Mouse (Mus musculus) midbrain, postnatal 0 days (tissue): ENCODE measurements at regions not wholly inside any gene's neighbourhood (a gene's known extent, or its start where the extent isn't known, plus 50 kb on each side); places are given as distances from the start of the nearest gene placed in this dataset.
A peak's percentile ranks its signal among the peaks of the same experiment; 100 is the strongest.

Source experiments
- ATAC-seq: fragments of 200-750 bp; cut with Nextera tagmentation; 2 replicates; pipeline ENCODE4 v1.8.0; 2017; ENCODE audit warnings: moderate number of reproducible peaks, mild to moderate bottlenecking, moderate TSS enrichment, moderate library complexity; ENCODE audit not compliant: low FRiP score
- DNase-seq: peaks from one replicate; pipeline ENCODE4 v3.0.0-alpha.2; 2015; ENCODE audit warnings: low spot score
- H3K27ac ChIP-seq: fragments of 300-500 bp; sonication (generic); 2 replicates; pipeline ENCODE4 v1.5.1; 2014; ENCODE audit warnings: low read depth, mild to moderate bottlenecking, low read length, mixed read lengths
- H3K27me3 ChIP-seq: fragments of 300-500 bp; sonication (generic); 2 replicates; pipeline ENCODE4 v1.6.1; 2014; ENCODE audit warnings: low read length, control low read depth, mixed read lengths; ENCODE audit not compliant: insufficient read depth
- H3K36me3 ChIP-seq: fragments of 300-500 bp; sonication (generic); 2 replicates; pipeline ENCODE4 v1.6.1; 2014; ENCODE audit warnings: low read length, control low read depth, mixed read lengths; ENCODE audit not compliant: insufficient read depth
- H3K4me1 ChIP-seq: fragments of 300-500 bp; sonication (generic); 2 replicates; pipeline ENCODE4 v1.6.1; 2014; ENCODE audit warnings: mild to moderate bottlenecking, control low read depth, antibody characterized with exemption, low read length, mixed read lengths; ENCODE audit not compliant: insufficient read depth
- H3K4me2 ChIP-seq: fragments of 300-500 bp; sonication (generic); 2 replicates; pipeline ENCODE4 v1.6.1; 2014; ENCODE audit warnings: low read depth, mild to moderate bottlenecking, low read length, mixed read lengths; ENCODE audit not compliant: poor library complexity, severe bottlenecking
- H3K4me3 ChIP-seq: fragments of 300-500 bp; sonication (generic); 2 replicates; pipeline ENCODE4 v1.5.1; 2014; ENCODE audit warnings: low read depth, mild to moderate bottlenecking, low read length, moderate library complexity
- H3K9ac ChIP-seq: fragments of 300-500 bp; sonication (generic); replicated peaks from 2 replicates; pipeline ENCODE4 v1.6.1; 2014; ENCODE audit warnings: mild to moderate bottlenecking, low read length, moderate library complexity, mixed read lengths; ENCODE audit not compliant: poor library complexity, severe bottlenecking
- H3K9me3 ChIP-seq: fragments of 300-500 bp; sonication (generic); 2 replicates; pipeline ENCODE4 v1.6.1; 2016; ENCODE audit warnings: low read length, control low read depth
- CTCF ChIP-seq: IDR thresholded peaks from 2 replicates; pipeline ENCODE4 v1.5.1; 2016; ENCODE audit warnings: antibody characterized with exemption, mild to moderate bottlenecking
- WGBS: fragments of 180-500 bp; shearing (Covaris S2); extraction: QIAGEN DNeasy Blood & Tissue Kit; methylation state at CpG from one replicate; pipeline ENCODE4 v1.1.7; 2014; 5-methylcytosine and 5-hydroxymethylcytosine counted together

DNA sequence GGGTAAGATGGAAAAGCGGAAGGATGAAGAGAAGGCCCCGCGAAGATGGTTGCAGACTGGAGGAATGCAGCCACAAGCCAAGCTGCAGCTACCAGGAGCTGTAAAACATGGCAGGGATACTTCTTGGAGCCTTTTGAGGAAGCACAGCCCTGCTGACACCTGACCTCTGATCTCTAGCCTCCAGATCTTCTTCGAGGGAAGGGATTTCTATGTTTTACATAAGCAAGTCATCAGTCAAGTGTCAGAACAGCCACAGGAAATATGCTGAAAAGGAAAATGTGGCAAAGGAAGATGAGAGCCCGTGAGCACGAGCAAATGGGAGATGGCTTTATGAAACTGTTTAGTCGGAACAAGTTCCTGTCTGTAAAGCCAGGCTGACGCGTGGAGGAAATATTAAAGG is 219.1 kb downstream of the Tshz3 start:
- Histone ChIP-seq H3K27ac (no peak overlapping the region), H3K4me1 (no peaks in the 10 kb centered on the region), H3K4me3 (no peak overlapping the region), H3K9me3 (no peaks in the 10 kb centered on the region), H3K27me3 (0 out of 2 replicates have a peak, but pooled peaks cover 3% of the 10 kb centered on the region), H3K36me3 (no peaks in the 10 kb centered on the region), H3K4me2 (no peak overlapping the region), H3K9ac (no peak overlapping the region)
- 77% methylated on average over 9 of the region's 9 CpGs for WGBS
- ATAC-seq = no peak
- TF ChIP-seq CTCF = no peak
- no peak for DNase-seq

DNA sequence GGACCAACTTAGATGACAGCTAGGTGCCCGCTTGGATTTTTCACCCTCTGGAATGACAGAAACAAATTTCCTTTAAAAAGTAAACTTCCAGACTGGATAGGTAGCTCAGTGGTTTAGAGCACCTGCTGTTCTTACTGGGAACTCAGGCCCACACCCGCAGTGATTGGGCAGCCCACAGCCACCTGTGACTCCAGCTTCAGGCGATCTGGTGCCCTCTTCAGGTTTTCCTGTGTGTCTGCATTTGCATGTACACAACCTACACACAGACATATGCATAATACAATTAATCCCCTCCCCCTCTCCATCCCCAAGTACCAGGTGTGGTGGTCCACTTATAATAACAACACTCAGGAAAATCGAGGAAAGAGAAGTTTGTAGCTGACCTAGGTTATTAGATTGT is 221.5 kb downstream of the Tshz3 start:
- no peak overlapping the region for H3K4me2 ChIP-seq
- no peak overlapping the region for H3K27ac ChIP-seq
- H3K4me1 ChIP-seq = no peaks in the 10 kb centered on the region
- H3K4me3 ChIP-seq = no peak overlapping the region
- H3K9ac ChIP-seq = no peak overlapping the region
- no peak for DNase-seq
- ATAC-seq = no peak
- no peaks in the 10 kb centered on the region for H3K36me3 ChIP-seq
- 0 out of 2 replicates have a peak, but pooled peaks cover 3% of the 10 kb centered on the region for H3K27me3 ChIP-seq
- WGBS = 83% methylated on average over 4 of the region's 4 CpGs
- H3K9me3 ChIP-seq = no peaks in the 10 kb centered on the region
- peak; percentile 27 for TF ChIP-seq CTCF

DNA sequence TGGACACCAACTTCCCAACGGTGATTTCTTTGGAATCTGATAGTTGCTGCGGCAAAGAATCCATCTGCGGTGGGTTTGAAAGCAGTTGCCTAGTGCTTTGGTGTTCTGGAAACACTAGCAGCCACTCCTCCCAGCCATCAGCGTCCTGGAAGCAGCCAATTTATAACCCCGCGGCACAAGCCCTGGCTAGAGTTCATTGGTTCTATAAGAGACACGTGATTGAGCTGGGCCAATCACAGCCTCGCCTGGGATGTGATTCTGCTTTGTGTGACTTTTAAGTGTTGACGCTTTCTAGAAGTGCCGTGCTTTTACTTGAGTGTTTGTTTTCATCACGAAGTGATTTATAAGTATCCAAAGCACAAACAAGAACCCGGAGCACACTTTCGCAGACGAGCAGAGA is 223.1 kb downstream of the Tshz3 start:
- Histone ChIP-seq H3K27ac (no peak overlapping the region), H3K4me3 (no peak overlapping the region), H3K4me1 (no peaks in the 10 kb centered on the region), H3K4me2 (no peak overlapping the region), H3K27me3 (0 out of 2 replicates have a peak, but pooled peaks cover 3% of the 10 kb centered on the region), H3K9ac (no peak overlapping the region), H3K9me3 (no peaks in the 10 kb centered on the region), H3K36me3 (no peaks in the 10 kb centered on the region)
- ATAC-seq (no peak), DNase-seq (no peak)
- TF ChIP-seq CTCF = no peak
- WGBS = 90% methylated on average over 14 of the region's 14 CpGs

DNA sequence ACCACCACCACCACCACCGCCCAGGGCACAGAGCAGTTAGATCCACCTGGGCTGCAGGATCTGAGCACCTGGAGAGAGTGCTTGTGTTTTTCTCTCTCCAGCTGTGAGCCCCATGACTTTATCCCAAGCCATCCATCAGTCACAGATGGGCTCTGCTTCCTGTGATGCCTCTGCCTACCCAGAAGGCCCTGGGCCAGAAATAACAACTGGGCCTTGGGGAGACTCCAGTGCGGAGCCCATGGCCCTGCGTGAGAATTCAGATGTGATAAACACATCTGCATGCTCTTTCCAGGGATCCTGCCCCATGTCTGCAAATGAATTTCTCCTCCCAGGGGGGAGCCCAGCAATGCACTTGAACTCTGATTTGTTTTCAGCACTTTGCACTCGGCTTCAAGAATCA is 235.6 kb downstream of the Tshz3 start:
- H3K9ac ChIP-seq = no peak overlapping the region
- DNase-seq (no peak), ATAC-seq (no peak)
- TF ChIP-seq CTCF = no peak
- no peaks in the 10 kb centered on the region for H3K27me3 ChIP-seq
- no peak overlapping the region for H3K4me2 ChIP-seq
- H3K27ac ChIP-seq = no peak overlapping the region
- H3K36me3 ChIP-seq = no peaks in the 10 kb centered on the region
- no peaks in the 10 kb centered on the region for H3K9me3 ChIP-seq
- H3K4me1 ChIP-seq = peaks cover 1% of the 10 kb centered on the region; the same call in 1 of the 2 replicates
- 69% methylated on average over 3 of the region's 4 CpGs for WGBS
- no peak overlapping the region for H3K4me3 ChIP-seq

DNA sequence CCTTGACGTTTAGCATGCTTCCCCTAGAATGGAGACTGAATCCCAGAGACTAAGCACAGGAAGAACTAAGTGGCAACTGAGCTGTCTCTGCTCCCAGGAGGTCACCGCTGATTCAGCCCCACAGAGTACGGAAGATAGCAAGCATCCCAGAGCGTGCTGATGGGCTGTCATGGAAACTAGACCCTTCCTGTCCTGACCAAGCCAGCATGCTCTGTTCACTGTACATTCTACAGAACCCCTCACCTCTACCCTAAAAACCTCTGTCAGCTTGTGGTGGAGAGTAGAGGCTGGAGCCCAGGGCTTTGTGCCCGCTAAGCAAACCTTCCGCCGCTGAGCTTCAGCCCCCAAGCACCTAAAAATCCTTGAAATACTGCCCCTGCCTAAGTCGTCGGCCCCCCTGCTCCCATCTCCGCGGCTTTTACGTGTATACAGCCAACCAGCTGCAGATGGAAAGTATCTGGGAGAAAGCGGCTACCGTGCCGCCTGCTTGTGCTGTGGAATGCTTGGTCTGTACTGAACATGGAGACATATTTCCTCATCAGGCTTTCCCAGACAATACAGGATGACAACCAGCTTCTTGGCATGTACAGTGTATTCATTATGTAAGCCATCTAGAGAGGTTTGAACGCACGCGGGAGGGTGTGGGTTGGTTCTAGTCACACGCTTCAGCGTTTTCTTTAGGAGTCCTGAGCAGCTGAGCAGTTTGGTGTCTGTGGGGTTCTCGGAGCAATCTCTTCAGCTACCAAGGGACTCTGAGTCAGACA is 237.1 kb downstream of the Tshz3 start:
- no peak overlapping the region for H3K4me2 ChIP-seq
- ATAC-seq (no peak), DNase-seq (no peak)
- H3K4me1 ChIP-seq = no peaks in the 10 kb centered on the region
- WGBS = 81% methylated on average over 21 of the region's 21 CpGs
- H3K36me3 ChIP-seq = no peaks in the 10 kb centered on the region
- H3K27ac ChIP-seq = no peak overlapping the region
- no peaks in the 10 kb centered on the region for H3K9me3 ChIP-seq
- H3K27me3 ChIP-seq = no peaks in the 10 kb centered on the region
- no peak for TF ChIP-seq CTCF
- no peak overlapping the region for H3K4me3 ChIP-seq
- H3K9ac ChIP-seq = no peak overlapping the region

DNA sequence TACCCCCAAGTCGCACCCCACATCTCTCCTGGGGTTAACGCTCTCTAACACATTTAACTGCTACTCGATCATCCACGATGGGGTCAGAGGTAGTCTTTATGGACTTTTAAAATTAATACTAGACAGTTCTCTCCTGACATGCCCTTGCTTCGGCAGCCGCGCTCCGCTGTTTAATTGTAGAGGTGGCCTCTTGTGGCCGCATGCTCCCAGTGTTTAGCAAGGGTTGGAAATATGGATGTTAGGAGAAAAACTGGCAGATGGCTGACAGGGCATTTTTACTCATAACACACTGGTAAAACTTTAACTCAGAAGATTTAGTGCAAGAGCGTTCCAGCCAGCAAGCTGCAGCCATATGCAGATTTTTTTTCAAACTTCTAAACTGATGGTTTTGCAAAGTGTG is 242.7 kb downstream of the Tshz3 start:
- Histone ChIP-seq H3K9ac (no peak overlapping the region), H3K36me3 (no peaks in the 10 kb centered on the region), H3K4me2 (no peak overlapping the region), H3K4me3 (no peak overlapping the region), H3K27me3 (no peaks in the 10 kb centered on the region), H3K27ac (no peak overlapping the region), H3K9me3 (no peaks in the 10 kb centered on the region), H3K4me1 (peaks cover 3% of the 10 kb centered on the region; the same call in 1 of the 2 replicates)
- ATAC-seq (no peak), DNase-seq (peak; percentile 36)
- peak; percentile 35 for TF ChIP-seq CTCF
- 71% methylated on average over 10 of the region's 10 CpGs for WGBS
